Mouse (Mus musculus) left cerebral cortex, adult 8-10 months (tissue): Measurements from ENCODE around the gene Psmg4. TPM values are rescaled to one million over a fixed set of nuclear protein-coding genes. Genes with fewer than 3 reads are reported as not detected.
A peak's percentile ranks its signal among the peaks of the same experiment; 100 is the strongest.

Experiments used
- DNase-seq, 2 experiments: peaks; one replicate each; pipeline ENCODE4 v3.0.0; 2022; ENCODE audit warnings: low spot score in 2 of 2
- total RNA-seq, 4 experiments: library from RNA; stranded (reverse); gene quantifications; 2 replicates each; pipeline ENCODE4 v1.2.4; 2022

Psmg4 gene
- total RNA-seq: 10 to 100 TPM; 22.1 to 27.2 (median 25.6) TPM

DNA sequence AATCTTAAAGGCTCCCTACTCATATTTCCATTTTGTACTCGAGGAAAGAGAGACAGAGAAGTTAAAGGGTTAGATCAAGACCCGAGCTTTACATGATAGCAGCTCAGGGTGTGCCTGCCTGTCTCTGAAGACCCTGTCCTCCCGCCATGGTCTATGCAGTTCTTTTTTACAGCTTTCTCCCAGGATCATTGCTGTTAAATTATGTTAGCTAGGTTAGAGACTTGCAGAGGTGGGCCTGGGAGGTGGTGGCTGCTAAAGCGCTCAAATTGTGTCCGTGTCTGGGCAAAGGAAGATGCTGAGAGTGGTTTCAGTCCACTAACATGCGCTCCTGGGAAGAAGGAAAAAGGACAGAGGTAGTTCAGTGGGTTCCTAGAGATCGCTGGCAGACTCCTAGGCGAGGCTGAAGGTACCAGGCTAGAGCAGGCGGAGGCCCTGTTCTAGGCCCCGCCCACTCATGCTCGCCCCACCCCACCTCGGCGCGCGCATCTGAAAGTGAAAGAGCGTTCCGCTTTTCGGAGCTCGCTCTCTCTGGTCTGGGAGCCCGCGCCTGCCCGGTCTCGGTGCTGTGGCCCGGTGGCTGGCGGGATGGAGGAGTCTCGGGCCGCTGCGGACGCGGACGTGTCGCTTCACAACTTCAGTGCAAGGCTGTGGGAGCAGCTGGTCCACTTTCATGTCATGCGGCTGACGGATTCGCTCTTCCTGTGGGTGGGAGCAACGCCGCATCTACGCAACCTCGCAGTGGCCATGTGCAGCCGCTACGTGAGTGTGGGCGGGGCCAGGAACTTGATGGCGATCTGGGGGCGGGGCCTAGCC is at the start of gene Psmg4:
Gene Psmg4, plus strand, starts transcription at position 474 of the 813 bp plus-strand sequence.
- peak; percentile 89 to 91 for DNase-seq

DNA sequence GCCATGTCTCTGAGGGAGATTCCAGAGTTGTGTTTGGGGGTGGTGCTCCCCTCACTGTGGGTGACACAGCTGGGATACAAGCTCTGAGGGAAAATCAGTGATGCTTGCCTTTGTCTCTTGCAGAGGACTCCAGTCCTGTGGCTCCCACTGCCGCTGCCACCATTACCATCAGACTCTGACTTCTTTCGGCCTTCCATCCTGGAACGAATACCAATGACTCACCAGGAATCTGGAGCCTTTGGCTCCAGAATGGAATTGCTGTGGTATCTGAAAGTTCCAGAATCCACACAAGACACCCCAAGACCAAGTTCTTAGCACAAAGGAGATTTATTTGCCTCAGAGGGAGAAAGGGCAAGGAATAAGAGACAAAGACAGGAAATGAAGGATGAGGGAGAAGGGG is 49.7 kb upstream of the Psmg4 start:
- no peak for DNase-seq

DNA sequence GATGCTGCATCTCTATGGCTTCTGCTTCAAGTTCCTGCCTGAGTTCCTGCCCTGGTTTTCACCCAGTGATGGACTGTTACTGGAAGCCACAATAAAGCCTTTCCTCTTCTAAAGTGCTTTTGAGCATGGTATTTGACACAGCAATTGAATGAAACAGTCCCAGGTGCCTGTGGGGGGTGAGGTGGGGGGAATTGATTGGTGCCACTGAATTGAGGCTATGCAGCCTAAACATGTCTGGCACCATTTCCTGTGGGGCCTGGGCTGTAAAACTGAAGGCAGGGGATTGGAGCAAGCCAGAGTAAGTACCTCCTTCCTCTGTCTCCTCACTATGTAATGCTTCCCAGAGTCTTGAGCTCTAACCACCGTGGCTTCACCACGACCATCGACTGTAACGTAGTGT is 48.1 kb upstream of the Psmg4 start:
- no peak for DNase-seq

DNA sequence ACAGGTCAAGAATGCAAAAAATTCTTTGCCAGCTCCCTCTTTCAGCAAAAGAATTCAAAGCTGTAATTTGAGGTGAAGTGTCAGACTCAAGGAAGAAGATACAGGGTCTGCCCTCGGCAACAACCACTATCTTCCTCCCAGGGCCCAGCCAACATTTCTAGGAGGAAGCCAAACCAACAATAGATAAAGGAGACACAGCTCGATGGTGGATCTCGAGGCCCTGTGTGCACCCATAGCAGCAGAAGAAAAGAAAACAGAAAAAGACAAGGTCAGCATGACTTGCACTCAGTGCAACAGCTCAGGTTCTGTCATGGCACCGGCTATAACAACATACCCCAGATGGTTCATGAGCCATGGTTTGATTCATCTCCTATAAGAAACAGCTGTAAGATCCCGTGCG is 46.3 kb upstream of the Psmg4 start:
- no peak for DNase-seq

DNA sequence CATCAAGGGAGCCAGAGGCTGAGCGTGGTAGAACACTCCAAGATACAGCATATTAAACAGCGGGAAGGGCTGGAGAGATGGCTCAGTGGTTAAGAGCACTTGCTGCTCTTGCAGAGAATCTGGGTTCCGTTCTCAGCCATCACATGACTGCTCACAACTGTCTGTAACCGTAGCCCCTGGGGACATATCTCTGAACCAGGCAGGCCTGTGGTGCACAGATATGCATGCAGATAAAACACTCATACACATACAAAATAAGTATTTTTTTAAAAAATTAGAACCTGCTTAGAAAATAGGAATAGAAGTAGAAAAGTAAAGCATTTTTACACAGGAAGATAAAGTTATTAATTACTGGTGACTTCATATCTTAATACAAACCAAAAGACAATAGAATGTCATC is 43.9 kb upstream of the Psmg4 start:
- DNase-seq: no peak

DNA sequence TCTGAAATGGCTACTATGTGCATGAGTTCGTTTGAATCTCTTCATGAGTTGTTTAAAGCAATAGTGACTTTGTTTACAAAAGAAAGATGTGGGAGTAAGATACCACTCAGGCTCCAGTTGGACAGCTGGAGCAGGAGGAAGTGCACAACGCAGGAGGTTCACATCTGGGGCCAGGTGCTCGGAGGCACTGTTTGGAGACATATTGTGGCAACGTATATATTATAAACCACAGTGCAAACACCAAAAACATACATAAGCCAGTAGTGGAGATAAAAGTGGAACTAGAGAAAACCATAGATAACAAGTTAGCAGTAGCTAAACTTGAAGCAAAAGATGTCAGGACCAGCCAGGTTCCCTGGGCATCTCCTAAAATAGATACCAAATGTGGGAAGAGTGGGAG is 43.4 kb upstream of the Psmg4 start:
- no peak for DNase-seq

DNA sequence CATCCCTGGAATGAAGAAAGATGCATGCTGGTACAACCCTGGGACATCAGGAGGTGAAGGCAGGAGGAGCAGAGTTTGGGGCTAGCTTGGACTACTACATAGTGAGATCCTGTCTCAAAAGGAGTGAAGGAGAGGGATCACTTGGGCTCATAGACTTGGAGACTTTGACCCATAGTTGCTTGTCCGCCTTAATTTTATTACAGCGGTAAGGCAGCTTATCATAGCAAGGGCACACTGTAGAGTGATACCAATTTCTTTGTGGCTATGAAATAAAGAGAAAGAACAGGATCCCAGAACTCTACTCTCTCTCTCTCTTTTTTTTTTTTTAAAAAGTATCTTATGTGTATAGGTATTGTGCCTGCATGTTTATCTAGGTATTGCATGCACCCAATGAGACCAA is 42.2 kb upstream of the Psmg4 start:
- DNase-seq: no peak

DNA sequence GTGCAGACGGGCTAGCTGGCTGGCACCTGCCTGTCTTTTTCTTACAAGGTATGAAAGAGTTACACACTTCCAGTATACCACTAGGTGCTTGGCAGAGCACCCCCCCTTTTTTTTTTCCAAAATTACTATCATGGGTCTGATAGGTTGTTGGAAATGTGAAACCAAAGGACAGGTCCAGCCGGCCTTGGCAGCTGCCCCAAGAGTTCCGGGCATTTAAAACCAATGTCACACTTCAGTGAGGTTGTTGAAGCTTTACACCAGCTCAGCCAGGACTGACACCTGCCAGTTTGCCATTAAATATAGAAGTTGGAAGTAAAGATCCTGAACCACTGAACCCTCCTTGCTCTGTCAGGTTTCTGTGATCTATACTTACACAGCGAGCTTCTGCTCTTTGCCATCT is 37.1 kb upstream of the Psmg4 start:
- DNase-seq: no peak

DNA sequence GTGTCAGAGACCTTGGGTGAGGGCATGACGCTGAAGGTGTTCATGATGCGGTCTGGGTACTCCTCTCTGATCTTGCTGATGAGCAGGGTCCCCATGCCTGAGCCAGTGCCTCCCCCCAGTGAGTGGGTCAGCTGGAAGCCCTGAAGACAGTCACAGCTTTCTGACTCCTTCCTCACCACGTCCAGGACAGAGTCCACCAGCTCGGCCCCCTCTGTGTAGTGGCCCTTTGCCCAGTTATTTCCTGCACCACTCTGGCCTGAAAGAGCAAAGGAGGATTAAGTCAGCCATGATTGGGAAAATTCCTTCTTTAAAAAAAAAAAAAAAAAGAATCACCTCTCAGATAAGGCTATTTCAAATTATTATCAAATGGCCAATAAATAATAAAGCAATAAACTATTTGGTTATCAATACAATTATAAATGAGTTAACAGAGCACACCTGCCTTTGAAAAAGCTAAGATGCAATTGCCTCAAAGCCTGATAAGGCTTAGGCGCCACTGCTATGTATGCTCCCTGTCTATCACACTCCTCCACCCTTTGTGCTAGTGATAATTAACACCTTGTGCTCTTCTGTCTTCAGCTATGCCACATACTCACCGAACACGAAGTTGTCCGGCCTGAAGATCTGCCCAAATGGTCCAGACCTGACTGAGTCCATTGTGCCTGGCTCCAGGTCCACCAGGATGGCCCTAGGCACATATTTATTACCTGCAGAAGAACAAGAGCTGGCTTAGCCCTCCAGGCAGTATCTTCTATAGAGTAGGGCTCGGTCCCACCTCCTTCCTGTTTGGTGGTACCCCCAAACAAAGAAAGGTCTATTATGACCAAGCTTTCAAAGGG is 34.3 kb upstream of the Psmg4 start:
- DNase-seq: no peak

DNA sequence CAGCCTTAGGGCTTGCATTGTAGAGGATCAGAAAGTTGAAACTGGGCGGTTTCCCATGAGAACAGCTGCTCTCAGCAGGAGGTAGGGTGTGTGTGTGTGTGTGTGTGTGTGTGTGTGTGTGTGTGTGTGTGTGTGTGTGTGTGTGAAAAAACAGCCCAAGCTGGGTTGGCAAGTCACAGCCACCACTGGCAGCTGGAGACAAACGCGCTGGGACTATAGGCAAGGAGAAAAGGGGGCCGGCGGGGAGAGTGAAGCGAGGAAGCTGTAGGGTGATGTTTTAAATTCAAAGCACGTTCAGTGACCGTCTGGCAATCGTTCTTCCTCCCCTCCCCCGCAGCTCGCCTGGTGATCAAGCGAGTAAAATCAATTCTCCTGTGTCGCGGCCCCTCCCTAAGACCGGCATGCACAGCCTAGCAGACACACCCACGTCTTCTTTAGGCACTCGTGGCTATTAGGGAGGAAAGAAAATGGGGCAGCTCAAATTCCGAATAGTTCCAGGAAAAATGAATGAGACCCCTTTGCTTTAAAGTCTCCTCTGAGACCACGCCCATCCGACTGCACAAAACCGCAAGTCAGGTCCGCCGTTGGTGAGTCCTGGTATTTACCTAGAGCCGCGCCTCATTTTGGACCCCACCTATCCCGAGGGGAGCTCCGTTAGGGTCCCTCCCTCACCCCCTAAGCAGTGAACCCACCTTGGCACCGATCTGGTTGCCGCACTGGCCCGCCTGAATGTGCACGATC is 33.1 kb upstream of the Psmg4 start:
- peak; percentile 23 to 76 for DNase-seq

DNA sequence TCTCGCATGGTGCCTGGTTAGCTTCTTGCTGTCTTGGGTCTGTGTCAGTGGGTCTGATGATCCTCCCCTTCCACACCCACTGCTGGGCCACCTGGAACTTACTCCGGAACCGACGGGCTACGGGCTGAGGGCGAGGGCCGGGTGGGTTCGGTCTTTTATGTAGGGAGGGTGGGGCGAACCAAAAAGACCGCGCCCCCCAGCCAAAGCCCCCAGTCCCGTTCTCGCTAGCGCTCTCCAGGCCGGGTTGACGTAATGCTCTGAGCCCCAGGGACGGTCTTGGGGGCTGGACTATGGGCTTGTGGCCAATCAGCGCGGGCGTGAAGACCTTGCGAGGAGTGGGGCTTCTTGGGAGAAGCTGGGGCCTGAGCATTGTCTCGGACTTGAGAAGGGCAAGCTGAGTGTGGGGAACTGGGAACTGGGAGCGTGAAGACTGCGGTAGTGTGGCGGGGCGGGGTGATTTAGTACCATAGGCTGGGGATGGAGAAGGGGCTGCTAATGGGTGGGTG is 32.5 kb upstream of the Psmg4 start, which contains the start of gene Tubb2b:
Gene Tubb2b, minus strand, starts transcription at position 241 of the 506 bp plus-strand sequence.
- DNase-seq: peak; percentile 52 to 79

DNA sequence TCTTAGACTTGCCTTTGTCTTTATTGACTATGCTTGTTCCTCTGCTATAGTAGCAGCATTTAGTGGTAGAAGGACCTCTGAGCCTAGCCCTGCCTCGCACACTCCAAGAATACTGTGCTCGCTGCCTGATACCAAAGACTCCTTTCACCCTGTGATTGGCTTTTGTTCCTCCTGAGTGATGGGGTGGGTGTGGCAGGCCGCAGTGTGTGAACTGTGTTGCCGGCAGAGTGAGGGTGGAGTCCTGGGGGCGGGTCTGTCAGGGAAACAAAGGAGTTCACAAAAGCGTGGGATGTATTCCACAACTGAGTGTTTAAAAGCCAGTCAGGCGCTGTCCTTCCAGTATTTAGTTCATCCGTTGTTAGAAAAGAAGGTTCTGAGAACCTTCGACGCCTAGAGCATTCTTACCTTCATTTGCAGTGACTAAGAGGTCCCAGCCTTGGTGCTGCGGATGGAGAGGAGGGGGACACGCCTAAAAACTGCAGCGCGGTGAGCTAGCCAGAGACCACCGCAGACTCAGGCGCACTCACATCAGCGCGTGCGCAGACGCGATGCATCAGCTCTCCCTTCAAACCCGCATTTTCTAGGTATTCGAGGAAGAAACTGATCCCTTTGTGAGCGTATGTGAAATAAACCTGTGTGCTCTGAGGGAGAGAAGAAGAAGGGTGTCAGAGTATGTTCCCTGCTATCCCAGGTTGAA is 31.6 kb upstream of the Psmg4 start:
- DNase-seq: peak in 1 of 2 experiments; percentile 33

DNA sequence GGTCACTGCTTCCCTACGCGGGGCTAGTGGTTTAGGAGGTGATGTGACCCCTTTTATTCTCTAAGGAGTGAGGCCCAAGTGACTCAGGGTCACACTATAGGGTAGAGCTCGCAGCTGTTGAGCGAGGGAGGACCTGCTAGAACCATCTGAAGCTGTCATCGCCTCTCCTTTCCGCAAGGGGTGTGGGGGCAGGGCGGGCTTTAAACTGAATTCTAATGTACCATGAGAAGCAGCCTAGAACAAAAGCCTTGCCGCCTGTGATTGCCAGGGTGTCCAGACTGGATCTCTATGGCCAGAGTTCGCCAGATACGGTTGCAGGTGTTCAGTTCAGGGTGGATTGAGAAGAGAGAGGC is 31.1 kb upstream of the Psmg4 start:
- DNase-seq: peak in 1 of 2 experiments; percentile 38

DNA sequence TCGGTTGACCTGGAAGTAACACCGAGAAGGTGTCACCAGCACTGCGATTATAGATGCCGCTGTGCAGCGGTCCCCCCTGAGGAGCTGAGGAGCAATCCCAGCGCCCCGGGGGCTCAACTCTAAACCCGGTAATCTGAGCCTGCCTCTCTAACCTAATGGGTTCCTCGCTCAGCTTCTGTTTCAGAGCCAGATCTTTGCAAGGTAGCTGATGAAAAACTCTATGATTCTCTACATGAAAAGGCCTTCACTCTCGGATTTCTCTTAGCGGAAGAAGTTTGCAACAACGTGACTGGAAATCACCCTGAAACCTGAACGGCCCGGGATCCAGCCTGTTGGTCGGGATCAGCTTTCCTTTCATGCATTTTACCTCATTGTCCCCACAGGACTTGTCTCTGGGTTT is 30.5 kb upstream of the Psmg4 start:
- DNase-seq: peak in 1 of 2 experiments; percentile 14

DNA sequence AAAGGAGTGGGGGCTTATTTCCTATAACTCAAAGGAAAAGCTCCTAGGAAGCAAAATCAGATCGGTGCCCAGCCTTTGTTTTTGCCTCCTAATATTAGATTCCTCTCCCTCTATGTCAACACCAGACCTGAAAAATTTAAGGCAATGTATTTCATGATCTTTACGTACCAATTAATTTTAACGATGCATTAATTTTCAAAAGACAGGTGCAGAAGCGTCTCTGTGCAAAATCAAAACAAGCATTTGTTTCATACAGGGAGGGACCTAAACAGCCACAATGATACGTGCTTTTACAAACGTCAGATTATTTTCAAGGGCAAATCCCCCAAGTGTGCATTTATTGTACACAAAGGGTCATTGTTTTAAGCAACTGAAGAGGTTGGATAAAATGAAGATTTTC is 29.9 kb upstream of the Psmg4 start:
- DNase-seq: no peak

DNA sequence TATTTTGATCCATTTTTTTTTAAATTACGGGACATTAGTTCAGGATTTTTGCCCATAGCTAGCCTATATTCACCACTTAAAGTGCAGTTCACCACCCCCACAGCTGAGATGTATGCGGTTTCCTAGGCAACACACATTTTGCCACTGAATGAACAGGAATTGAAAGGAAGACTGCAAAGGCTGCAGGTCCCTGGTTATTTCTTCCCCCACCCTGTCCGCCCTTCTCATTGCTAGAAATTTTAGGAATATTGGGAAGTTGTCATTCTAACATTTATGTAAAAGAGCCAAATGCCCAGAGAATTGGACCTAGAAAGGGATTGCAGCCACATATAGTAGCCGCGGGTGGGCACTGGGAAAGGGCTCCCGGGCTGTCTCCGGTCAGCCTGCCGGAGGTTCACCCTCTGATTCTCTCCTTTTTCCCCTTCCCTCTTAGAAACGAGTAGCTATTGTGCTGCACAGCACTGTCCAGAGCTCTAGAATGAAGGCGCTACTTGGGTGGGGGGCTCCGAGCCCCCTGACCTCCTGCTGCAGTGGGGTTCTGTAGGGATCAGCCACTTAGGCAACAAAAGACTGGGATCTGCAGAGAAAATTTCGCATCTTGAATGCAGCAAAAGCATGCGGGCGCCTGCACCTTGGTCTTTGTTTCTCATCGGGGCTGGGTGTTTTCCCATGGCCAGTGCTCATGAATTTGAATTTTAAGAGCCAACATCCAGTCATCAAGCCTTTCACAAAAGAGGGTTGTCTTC is 29.3 kb upstream of the Psmg4 start:
- DNase-seq: peak in 1 of 2 experiments; percentile 13

DNA sequence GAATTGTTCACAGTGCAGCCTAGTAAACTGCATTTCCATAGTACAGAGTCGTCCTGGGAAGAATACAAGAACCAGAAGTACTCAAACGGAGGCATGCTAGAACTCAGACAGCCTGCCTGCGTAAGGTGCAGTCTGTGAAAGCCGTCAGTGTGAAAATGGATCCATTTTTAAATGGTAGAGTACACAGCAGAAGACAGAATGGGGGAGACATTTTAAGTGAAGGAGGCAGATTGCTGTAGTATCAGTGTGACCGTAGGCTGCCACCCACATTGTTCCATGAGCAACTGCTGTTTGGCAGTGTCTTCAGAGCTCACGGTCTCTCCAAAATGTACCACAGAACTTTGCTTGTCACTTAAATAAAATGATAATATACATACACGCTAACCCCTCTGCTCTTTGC is 28.5 kb upstream of the Psmg4 start:
- DNase-seq: peak; percentile 28 to 67

DNA sequence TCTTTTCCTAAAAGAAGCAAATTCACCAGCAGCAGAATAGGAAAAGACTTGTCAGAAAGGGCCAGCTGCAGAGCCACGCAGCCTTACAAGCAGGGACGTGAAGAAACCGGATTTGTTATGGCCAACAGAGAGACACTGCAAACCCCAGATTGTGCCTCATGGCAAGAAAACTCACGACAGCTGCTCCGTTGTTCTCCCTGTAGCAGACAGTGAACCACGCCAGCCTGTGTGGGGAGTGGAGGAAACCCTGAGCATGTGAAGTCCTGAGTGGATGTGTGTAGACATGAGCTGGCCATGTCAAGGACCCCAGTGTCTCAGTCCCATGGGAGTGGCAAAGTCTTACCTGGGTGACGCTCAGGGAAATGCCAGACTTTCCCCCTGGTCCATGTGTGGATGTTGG is 26.2 kb upstream of the Psmg4 start:
- DNase-seq: peak; percentile 21 to 65

DNA sequence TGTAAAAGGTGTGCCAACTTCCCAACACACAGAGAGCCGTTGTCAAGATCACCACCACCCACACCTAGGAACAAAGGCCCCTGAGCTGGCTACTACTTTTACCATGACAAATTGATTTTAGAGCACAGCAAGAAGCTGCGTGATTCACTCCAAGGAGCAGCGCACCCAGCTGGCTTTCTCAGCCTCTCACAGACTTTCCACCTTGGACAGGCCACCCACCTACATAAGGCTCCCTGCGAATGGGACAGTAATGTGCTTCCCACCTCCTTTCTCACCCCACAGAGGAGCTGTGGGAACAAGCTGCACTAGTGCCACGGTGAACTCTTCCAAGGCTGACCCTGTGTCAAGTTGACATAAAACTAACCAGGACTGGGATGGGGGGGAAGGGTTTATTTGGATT is 19.4 kb upstream of the Psmg4 start:
- no peak for DNase-seq

DNA sequence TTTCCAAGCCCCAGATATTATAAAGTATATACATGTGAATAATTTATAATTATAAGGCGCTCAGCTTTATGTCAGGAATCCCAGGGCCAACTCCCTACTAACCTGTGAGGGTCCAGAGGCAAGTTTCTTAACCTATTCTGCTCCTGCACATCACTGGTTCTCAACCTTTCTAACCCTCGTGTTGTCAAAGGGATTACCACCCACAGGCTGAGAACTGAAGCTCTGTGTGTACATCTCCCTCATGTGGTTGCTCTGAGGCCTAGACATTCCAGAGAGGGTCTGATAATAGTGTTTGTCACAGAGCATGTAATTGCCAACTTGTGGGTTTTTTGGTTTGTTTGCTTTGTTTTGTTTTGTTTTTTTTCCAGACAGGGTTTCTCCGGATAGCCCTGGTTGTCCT is 15.8 kb upstream of the Psmg4 start:
- no peak for DNase-seq
